Mouse (Mus musculus) testis, adult 2 months (tissue): ENCODE data around the gene Slc13a4.

Experiments used
- CTCF ChIP-seq: fragments of 200-500 bp; IDR thresholded peaks from 2 replicates; pipeline ENCODE4 v1.5.1; 2012; ENCODE audit warnings: low read depth, mild to moderate bottlenecking, inconsistent platforms, low read length, moderate library complexity; ENCODE audit not compliant: control insufficient read depth, insufficient read depth, insufficient replicate concordance
- POLR2A ChIP-seq: fragments of 200-500 bp; IDR thresholded peaks from 2 replicates; pipeline ENCODE4 v1.6.1; 2012; ENCODE audit warnings: low read depth, mild to moderate bottlenecking, inconsistent platforms, low read length, moderate library complexity; ENCODE audit not compliant: control insufficient read depth

DNA sequence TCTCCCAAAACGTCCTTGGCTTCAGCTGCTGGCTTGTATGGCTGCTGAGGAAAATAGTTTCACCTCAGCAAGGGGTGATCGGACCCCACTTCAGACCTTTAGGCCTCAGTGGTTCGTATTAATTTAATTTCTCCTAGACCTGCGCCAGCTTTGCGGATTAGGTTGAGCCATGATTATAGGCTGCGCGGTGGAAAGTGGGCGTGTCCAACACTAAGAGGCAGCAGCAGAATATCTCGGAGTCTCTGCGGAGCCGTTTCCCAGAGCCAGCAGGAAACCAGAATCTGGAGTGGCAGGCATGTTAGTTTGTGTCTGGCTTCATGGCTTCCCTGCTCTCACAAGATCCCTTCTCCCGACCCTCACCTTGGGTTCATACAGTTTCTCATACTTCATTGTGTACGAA, 38.3 kb downstream of the Slc13a4 start:
- TF ChIP-seq CTCF (no peak), POLR2A (no peak)
